Mouse (Mus musculus): ENCODE measurements around the gene Kctd14. TPM values are rescaled to one million over a fixed set of nuclear protein-coding genes. Genes with fewer than 3 reads are reported as not detected.

The Kctd14 gene
- polyA plus RNA-seq, 1 experiment: 6.5 TPM

- peak overlapping the region; percentile 45; the same call in 1 of the 2 replicates for H3K27ac ChIP-seq (ENCODE audit: insufficient read depth, low read length)
- WGBS: 82% methylated on average over 10 of the region's 10 CpGs
- DNase-seq (ENCODE audit: low read depth in 1 of 2, low spot score in 2 of 2): no peak
Measured at GRCm38 (mm10) chr7:97454795-97455194, 3.7 kb downstream of the Kctd14 start.

GRCm38 (mm10) chr7:97455577-97455976 lies 4.5 kb downstream of the Kctd14 start:
- no peak for TF ChIP-seq CTCF (IDR thresholded peaks at IDR 0.05; ENCODE audit: extremely low read depth, insufficient read depth, insufficient read length, insufficient replicate concordance)
- no peak for TF ChIP-seq POLR2A (IDR thresholded peaks at IDR 0.05; ENCODE audit: low read depth, low read length)
- no peaks in the 10 kb centered on the region for H3K27me3 ChIP-seq (ENCODE audit: control insufficient read depth, insufficient read depth, low read length)
- peak overlapping the region; percentile 36 for H3K27ac ChIP-seq (ENCODE audit: insufficient read depth, low read length)
- H3K4me3 ChIP-seq (ENCODE audit: extremely low read depth, insufficient read depth, insufficient read length): no peak overlapping the region
- 16% methylated on average over 3 of the region's 3 CpGs for WGBS
- peaks cover 2% of the 10 kb centered on the region; the same call in 1 of the 2 replicates for H3K36me3 ChIP-seq (ENCODE audit: control insufficient read depth, insufficient read depth, low read length)
- H3K4me1 ChIP-seq (ENCODE audit: control insufficient read depth, insufficient read depth, insufficient read length): peaks cover 9% of the 10 kb centered on the region; the same call in 1 of the 2 replicates
- no peak for DNase-seq (ENCODE audit: low read depth in 1 of 2, low spot score in 2 of 2)

More at GRCm38 (mm10) chr7:97454795-97455194, 3.7 kb downstream of the Kctd14 start:
- TF ChIP-seq CTCF (IDR thresholded peaks at IDR 0.05; ENCODE audit: extremely low read depth, insufficient read depth, insufficient read length, insufficient replicate concordance) (no peak), POLR2A (IDR thresholded peaks at IDR 0.05; ENCODE audit: low read depth, low read length) (no peak)
- peaks cover 2% of the 10 kb centered on the region; the same call in 1 of the 2 replicates for H3K36me3 ChIP-seq (ENCODE audit: control insufficient read depth, insufficient read depth, low read length)
- H3K27me3 ChIP-seq (ENCODE audit: control insufficient read depth, insufficient read depth, low read length): no peaks in the 10 kb centered on the region
- H3K4me3 ChIP-seq (ENCODE audit: extremely low read depth, insufficient read depth, insufficient read length): no peak overlapping the region
- H3K4me1 ChIP-seq (ENCODE audit: control insufficient read depth, insufficient read depth, insufficient read length): peaks cover 9% of the 10 kb centered on the region; the same call in 1 of the 2 replicates

GRCm38 (mm10) chr7:97473001-97473400 lies 21.9 kb downstream of the Kctd14 start:
- TF ChIP-seq CTCF (IDR thresholded peaks at IDR 0.05; ENCODE audit: extremely low read depth, insufficient read depth, insufficient read length, insufficient replicate concordance) (no peak), POLR2A (IDR thresholded peaks at IDR 0.05; ENCODE audit: low read depth, low read length) (no peak)
- no peak overlapping the region for H3K4me3 ChIP-seq (ENCODE audit: extremely low read depth, insufficient read depth, insufficient read length)
- DNase-seq (ENCODE audit: low read depth in 1 of 2, low spot score in 2 of 2): no peak
- no peak overlapping the region for H3K27ac ChIP-seq (ENCODE audit: insufficient read depth, low read length)
- 85% methylated on average over 5 of the region's 5 CpGs for WGBS
- H3K27me3 ChIP-seq (ENCODE audit: control insufficient read depth, insufficient read depth, low read length): no peaks in the 10 kb centered on the region
- no peaks in the 10 kb centered on the region for H3K36me3 ChIP-seq (ENCODE audit: control insufficient read depth, insufficient read depth, low read length)
- no peaks in the 10 kb centered on the region for H3K4me1 ChIP-seq (ENCODE audit: control insufficient read depth, insufficient read depth, insufficient read length)

DNA sequence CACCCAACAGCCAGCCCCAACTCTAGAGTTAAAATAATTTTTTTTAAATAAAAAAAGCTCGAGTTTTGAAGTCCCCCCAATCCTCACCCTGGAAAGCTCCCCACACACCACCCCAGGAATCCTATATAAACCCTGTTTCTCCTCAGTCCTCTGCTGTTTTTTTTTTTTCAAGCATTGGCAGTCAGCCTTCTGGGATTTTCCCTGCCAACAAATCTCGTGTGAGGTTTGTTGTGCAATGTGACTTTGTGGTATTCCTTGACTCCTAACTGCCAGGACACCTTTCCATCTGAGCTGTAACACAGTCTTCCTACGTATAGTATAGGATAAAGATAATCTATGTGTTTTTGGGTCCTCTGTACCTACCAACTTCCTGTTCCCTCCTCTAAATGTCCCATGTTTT lies 28.2 kb downstream of the Kctd14 start:
- H3K4me1 ChIP-seq (ENCODE audit: control insufficient read depth, insufficient read depth, insufficient read length): peaks cover 8% of the 10 kb centered on the region; the same call in 1 of the 2 replicates
- no peaks in the 10 kb centered on the region for H3K27me3 ChIP-seq (ENCODE audit: control insufficient read depth, insufficient read depth, low read length)
- no peak for DNase-seq (ENCODE audit: low read depth in 1 of 2, low spot score in 2 of 2)
- H3K27ac ChIP-seq (ENCODE audit: insufficient read depth, low read length): no peak overlapping the region
- no peaks in the 10 kb centered on the region for H3K36me3 ChIP-seq (ENCODE audit: control insufficient read depth, insufficient read depth, low read length)
- H3K4me3 ChIP-seq (ENCODE audit: extremely low read depth, insufficient read depth, insufficient read length): no peak overlapping the region
- WGBS: 64% methylated on average over 3 of the region's 3 CpGs
- TF ChIP-seq POLR2A (IDR thresholded peaks at IDR 0.05; ENCODE audit: low read depth, low read length): no peak
- TF ChIP-seq CTCF (IDR thresholded peaks at IDR 0.05; ENCODE audit: extremely low read depth, insufficient read depth, insufficient read length, insufficient replicate concordance): no peak

DNA sequence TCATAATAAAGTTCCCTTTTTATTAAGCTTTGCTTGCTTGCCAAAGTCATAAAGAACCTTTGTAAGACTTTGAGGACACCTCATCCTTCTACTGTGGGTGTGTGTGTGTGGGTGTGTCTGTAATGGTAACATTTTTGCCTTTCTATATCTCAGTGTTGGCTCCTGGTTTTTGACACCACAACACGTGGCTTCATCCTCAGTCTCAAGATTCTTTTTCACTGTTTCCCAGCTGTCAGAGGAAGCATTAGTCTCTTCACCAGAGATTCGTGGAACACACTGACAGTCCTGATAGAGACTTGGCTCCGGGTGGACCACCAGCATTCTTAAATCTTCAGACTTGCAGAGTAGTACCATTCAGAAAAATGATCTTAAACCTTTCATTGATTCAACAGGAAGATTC lies 29.2 kb downstream of the Kctd14 start:
- Histone ChIP-seq H3K36me3 (ENCODE audit: control insufficient read depth, insufficient read depth, low read length) (peaks cover 3% of the 10 kb centered on the region; the same call in 1 of the 2 replicates), H3K4me3 (ENCODE audit: extremely low read depth, insufficient read depth, insufficient read length) (no peak overlapping the region; the same call in 1 of the 2 replicates), H3K27me3 (ENCODE audit: control insufficient read depth, insufficient read depth, low read length) (no peaks in the 10 kb centered on the region), H3K27ac (ENCODE audit: insufficient read depth, low read length) (no peak overlapping the region), H3K4me1 (ENCODE audit: control insufficient read depth, insufficient read depth, insufficient read length) (peaks cover 8% of the 10 kb centered on the region; the same call in 1 of the 2 replicates)
- TF ChIP-seq POLR2A (IDR thresholded peaks at IDR 0.05; ENCODE audit: low read depth, low read length) (no peak), CTCF (IDR thresholded peaks at IDR 0.05; ENCODE audit: extremely low read depth, insufficient read depth, insufficient read length, insufficient replicate concordance) (no peak)
- WGBS: 18% methylated on average over 3 of the region's 3 CpGs
- DNase-seq (ENCODE audit: low read depth in 1 of 2, low spot score in 2 of 2): no peak

GRCm38 (mm10) chr7:97480821-97481339 lies 29.8 kb downstream of the Kctd14 start, which contains the start of gene Ints4:
TSS of gene Ints4 (plus strand) at chr7:97480956.
- Histone ChIP-seq H3K36me3 (ENCODE audit: control insufficient read depth, insufficient read depth, low read length) (peaks cover 5% of the 10 kb centered on the region), H3K4me3 (ENCODE audit: extremely low read depth, insufficient read depth, insufficient read length) (peak within 1 kb of the TSS; percentile 79), H3K27ac (ENCODE audit: insufficient read depth, low read length) (peak within 1 kb of the TSS; percentile 62), H3K27me3 (ENCODE audit: control insufficient read depth, insufficient read depth, low read length) (no peaks in the 10 kb centered on the region), H3K4me1 (ENCODE audit: control insufficient read depth, insufficient read depth, insufficient read length) (peaks cover 8% of the 10 kb centered on the region; the same call in 1 of the 2 replicates)
- TF ChIP-seq CTCF (IDR thresholded peaks at IDR 0.05; ENCODE audit: extremely low read depth, insufficient read depth, insufficient read length, insufficient replicate concordance) (no peak), POLR2A (IDR thresholded peaks at IDR 0.05; ENCODE audit: low read depth, low read length) (0 out of 2 replicates have a peak, but pooled peaks have one; percentile 17)
- WGBS: under 1% methylated on average over 24 of the region's 24 CpGs
- DNase-seq (ENCODE audit: low read depth in 1 of 2, low spot score in 2 of 2): peak; percentile 64 to 84

DNA sequence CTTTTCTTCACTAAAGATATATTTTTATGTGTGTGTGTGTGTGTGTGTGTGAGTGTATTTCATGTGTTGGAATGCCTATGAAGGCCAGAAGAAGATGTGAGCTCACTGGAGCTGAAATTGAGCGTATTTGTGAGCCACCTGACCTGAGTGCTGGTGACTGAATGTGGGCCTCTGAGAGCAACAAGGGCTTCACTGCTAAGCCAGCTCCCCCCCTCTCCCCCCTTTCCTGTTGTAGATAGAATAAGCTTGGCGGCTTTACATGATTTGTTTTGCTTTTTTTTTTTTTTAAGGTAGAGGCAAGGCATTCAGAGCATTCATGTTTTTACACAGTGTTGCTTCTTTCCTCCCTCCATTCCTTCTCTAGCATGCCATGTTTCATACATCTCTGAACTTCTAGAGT lies 32.3 kb downstream of the Kctd14 start:
- Histone ChIP-seq H3K4me3 (ENCODE audit: extremely low read depth, insufficient read depth, insufficient read length) (no peak overlapping the region), H3K4me1 (ENCODE audit: control insufficient read depth, insufficient read depth, insufficient read length) (peaks cover 8% of the 10 kb centered on the region; the same call in 1 of the 2 replicates), H3K36me3 (ENCODE audit: control insufficient read depth, insufficient read depth, low read length) (peaks cover 16% of the 10 kb centered on the region), H3K27me3 (ENCODE audit: control insufficient read depth, insufficient read depth, low read length) (no peaks in the 10 kb centered on the region), H3K27ac (ENCODE audit: insufficient read depth, low read length) (no peak overlapping the region)
- TF ChIP-seq CTCF (IDR thresholded peaks at IDR 0.05; ENCODE audit: extremely low read depth, insufficient read depth, insufficient read length, insufficient replicate concordance): no peak
- TF ChIP-seq POLR2A (IDR thresholded peaks at IDR 0.05; ENCODE audit: low read depth, low read length): no peak
- WGBS: 51% methylated on average over 2 of the region's 2 CpGs
- no peak for DNase-seq (ENCODE audit: low read depth in 1 of 2, low spot score in 2 of 2)
